Mouse (Mus musculus) layer of hippocampus, postnatal 25 days (tissue): ENCODE measurements around the gene Ppargc1a. TPM values are rescaled to one million over a fixed set of nuclear protein-coding genes. Genes with fewer than 3 reads are reported as not detected.

ENCODE experiments used
- DNase-seq, 2 experiments: peaks; one replicate each; pipeline ENCODE4 v3.0.0; 2022; ENCODE audit warnings: mixed read lengths in 2 of 2, low spot score in 1 of 2; ENCODE audit errors: extremely low spot score in 1 of 2
- total RNA-seq, 2 experiments: library from RNA; stranded (reverse); gene quantifications; 2 replicates each; pipeline ENCODE4 v1.2.3; 2021

Ppargc1a gene
- total RNA-seq, 2 experiments from 2014 or later, result 39.4 to 45.2 TPM

DNA sequence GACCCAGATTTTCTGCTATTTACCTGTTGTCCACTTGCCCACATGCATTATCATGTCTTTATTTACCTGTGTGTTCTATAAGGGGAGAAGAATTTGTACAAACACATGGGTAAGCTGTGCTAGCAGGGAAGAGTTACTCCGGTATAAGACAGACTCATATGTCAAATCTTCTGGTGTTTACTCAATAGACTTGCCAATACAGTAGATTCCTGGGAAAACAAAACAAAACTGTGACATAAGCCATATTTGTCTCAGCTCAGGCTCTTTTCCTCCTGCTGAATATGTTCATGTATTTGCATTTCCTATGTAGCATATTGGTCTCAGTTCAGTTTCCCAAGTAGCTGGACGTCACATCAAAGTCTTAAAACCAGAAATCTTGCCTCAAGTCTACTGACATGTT lies 135.0 kb downstream of the Ppargc1a start:
- no peak for DNase-seq

DNA sequence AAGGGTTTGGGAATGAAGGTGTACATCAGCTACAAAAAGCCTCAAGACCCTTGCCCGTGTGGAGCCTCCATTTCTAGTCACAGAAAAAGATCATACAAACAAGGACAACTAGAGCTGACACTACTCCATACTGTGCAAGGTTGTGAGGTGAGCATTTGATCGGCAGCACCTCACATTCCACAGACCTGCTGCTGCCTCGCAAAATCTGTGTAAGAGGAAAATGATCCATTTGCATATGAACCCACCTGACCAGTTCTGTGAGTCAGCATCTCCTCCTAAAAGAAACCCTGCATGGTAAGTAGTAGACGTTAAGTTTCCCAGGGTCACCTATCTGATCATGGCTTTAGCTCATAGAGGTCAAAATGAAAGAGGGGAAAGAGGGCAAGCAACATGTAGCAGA lies 135.5 kb downstream of the Ppargc1a start:
- DNase-seq, result no peak

GRCm38 (mm10) chr5:51426406-51426805 lies 141.1 kb downstream of the Ppargc1a start:
- DNase-seq, result no peak

GRCm38 (mm10) chr5:51416377-51416776 lies 151.1 kb downstream of the Ppargc1a start:
- no peak for DNase-seq

DNA sequence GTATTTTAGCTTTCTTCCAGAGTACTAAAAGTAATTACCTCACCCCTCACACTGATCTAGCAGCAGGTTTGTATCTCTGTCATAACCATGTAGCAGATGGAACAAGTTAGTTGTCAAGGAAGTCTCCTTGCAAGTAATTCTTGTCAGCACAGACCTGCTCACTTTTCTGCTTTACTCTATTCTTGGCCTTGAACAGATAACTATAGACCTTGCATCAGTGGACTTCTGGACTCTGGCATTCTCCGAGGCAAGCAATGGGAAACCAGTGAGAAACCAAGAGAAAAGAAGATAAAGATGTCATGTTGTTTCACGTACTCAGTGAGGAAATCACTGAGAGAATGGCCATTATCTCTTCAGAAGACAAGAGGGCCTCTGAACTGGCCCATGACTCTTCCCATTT lies 152.1 kb downstream of the Ppargc1a start:
- DNase-seq, result no peak

DNA sequence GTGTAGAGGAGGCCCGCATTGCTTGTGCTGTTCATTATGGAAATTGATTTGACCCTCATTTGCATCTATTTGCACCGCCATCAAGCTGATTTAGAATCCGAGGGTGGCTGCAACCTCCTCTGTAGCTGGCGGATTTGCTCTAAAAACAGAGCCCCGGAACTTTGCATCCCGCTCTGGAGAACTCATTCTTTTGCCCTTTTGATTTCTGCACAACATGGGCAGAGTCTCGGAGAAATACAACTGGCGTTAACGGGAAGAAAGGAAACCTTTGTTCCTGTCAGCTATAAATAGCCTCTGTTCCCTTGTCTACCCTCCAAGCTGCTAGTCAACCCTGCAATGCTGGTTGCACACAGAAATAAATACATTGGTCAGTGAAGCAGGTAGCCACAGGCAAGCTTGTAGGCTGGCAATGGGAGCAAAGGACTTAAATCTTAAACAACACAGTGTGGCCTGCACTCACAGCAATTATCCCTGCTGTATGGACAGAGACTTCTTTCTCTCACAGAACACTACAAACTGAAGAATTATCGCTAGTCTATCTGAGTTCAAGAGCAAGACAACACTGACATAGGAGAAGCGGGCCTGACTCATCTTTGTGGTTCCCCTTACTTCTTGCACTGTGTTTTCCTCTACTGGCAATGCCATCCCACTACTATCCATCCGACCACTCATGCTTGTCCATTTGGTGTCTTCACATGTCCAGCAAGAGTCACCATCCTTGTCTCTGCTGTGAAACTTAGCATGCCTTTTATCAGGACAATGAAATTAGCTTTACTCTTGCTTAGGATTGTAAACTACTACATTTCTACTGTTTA lies 155.0 kb downstream of the Ppargc1a start:
- no peak for DNase-seq

GRCm38 (mm10) chr5:51410006-51410405 lies 157.5 kb downstream of the Ppargc1a start:
- DNase-seq, result no peak

DNA sequence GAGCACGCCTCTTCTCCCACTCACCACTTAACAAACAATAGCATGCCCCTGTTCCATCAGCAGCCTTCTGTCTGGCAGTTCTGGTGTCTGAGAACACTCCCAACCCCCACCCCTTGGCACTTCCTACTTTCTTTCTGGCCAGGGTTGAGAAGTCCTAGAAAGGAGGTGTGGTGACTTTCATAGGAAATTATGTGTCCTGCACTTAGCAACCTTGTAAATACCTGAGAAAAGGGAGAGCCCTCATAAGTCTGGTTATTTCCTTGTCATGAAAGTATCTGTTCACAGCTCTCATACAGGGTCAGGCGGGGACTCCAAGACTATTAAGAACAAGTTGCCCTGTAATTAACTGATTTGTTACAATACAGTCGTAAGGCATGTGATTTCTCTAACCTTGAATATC lies 161.1 kb downstream of the Ppargc1a start:
- DNase-seq, result no peak
